Mouse (Mus musculus): Measurements from ENCODE around the gene Ripor2.

Ripor2 gene

GRCm38 (mm10) chr13:24649099-24649498 is 67.1 kb downstream of the Ripor2 start:
- no peak for DNase-seq

GRCm38 (mm10) chr13:24651018-24651417 is 69.0 kb downstream of the Ripor2 start:
- DNase-seq = no peak

- no peak for DNase-seq
Observed at GRCm38 (mm10) chr13:24654919-24655635, 73.1 kb downstream of the Ripor2 start.

GRCm38 (mm10) chr13:24656719-24657497 is 74.9 kb downstream of the Ripor2 start:
- DNase-seq = no peak

GRCm38 (mm10) chr13:24666763-24667162 is 84.8 kb downstream of the Ripor2 start:
- no peak for DNase-seq

- no peak for DNase-seq
Observed at GRCm38 (mm10) chr13:24668556-24668955, 86.6 kb downstream of the Ripor2 start.

- DNase-seq = no peak
Observed at GRCm38 (mm10) chr13:24670676-24671075, 88.7 kb downstream of the Ripor2 start.

- peak; percentile 8 for DNase-seq
Observed at GRCm38 (mm10) chr13:24679027-24679680, 97.2 kb downstream of the Ripor2 start.

GRCm38 (mm10) chr13:24680951-24681350 is 99.0 kb downstream of the Ripor2 start:
- no peak for DNase-seq

GRCm38 (mm10) chr13:24682346-24682745 is 100.4 kb downstream of the Ripor2 start:
- DNase-seq = no peak

GRCm38 (mm10) chr13:24684503-24684902 is 102.5 kb downstream of the Ripor2 start:
- no peak for DNase-seq

GRCm38 (mm10) chr13:24685846-24686245 is 103.9 kb downstream of the Ripor2 start:
- DNase-seq = no peak

- DNase-seq = peak; percentile 73
Observed at GRCm38 (mm10) chr13:24686705-24687665, 105.0 kb downstream of the Ripor2 start.

GRCm38 (mm10) chr13:24693312-24693711 is 111.3 kb downstream of the Ripor2 start:
- DNase-seq = no peak

GRCm38 (mm10) chr13:24698746-24699145 is 116.8 kb downstream of the Ripor2 start:
- DNase-seq = no peak

- no peak for DNase-seq
Observed at GRCm38 (mm10) chr13:24702128-24702527, 120.1 kb downstream of the Ripor2 start.

GRCm38 (mm10) chr13:24709656-24710396 is 127.8 kb downstream of the Ripor2 start:
- no peak for DNase-seq

- DNase-seq = no peak
Observed at GRCm38 (mm10) chr13:24710968-24711367, 129.0 kb downstream of the Ripor2 start.

GRCm38 (mm10) chr13:24712581-24713130 is 130.7 kb downstream of the Ripor2 start:
- no peak for DNase-seq

- DNase-seq = peak; percentile 82
Observed at GRCm38 (mm10) chr13:24713434-24714000, 131.5 kb downstream of the Ripor2 start.

GRCm38 (mm10) chr13:24714360-24714885 is 132.4 kb downstream of the Ripor2 start:
- DNase-seq = no peak
